Mouse (Mus musculus) gonadal fat pad, adult 2 months (tissue): ENCODE measurements around the gene AC161166.1. TPM values are rescaled to one million over a fixed set of nuclear protein-coding genes. Genes with fewer than 3 reads are reported as not detected.

Source experiments
- DNase-seq: peaks from one replicate; pipeline ENCODE4 v3.0.0-alpha.2; 2012; ENCODE audit warnings: low read depth
- polyA plus RNA-seq: library from polyadenylated mRNA; depleted of rRNA; stranded (reverse); fragments of >200 nt; gene quantifications from 2 replicates; pipeline ENCODE4 v1.2.3, GENCODE M21; 2012; rRNA removed

AC161166.1 gene
- polyA plus RNA-seq, 1 experiment, result 0.35 TPM

DNA sequence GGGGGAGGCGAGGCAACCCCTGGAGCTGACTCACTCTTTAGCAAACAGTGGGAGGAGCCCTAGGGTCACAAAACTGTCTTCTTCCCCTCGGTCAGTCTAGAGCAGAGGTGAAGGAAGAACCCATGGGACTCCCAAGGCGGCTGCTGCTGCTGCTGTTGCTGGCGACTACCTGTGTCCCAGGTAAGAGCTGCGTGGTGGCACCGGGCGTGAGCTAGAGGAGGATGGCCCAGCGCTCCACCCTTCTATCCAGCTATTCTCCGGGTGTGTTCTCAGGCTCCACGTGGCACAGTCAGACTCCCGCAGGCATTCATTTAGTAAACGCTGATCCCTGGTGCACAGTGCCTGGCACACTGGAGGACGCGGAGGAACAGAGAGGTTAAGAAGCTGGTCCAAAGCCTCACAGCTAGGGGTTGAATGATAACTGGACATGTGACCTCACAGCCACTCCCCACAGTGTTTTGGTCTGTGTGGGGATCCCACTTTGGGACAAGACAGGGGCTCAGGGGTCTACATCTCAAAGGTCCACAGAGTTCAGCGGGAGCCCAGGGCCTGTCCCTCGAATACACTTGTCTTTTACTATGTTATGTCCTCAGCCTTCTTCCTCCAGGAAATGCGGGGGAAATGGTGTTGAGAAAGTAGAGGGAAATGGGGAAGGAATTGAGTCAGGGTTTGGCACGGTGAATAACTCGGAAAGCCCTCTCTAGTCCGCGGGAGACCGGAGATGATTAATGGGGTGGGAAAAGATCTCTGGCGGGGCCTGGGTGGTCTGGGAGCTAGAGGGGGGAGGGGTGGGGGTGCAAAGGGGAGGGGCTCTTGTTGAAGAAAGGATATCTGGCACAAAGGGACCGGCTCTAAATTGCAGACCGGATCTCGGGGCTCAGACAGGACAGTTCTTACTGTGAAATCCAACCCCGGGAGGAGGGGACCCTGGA, 49.6 kb downstream of the AC161166.1 start, which contains the start of gene Plaur:
Plaur (plus strand) TSS at position 97 of the 932 bp plus-strand sequence.
- no peak for DNase-seq

DNA sequence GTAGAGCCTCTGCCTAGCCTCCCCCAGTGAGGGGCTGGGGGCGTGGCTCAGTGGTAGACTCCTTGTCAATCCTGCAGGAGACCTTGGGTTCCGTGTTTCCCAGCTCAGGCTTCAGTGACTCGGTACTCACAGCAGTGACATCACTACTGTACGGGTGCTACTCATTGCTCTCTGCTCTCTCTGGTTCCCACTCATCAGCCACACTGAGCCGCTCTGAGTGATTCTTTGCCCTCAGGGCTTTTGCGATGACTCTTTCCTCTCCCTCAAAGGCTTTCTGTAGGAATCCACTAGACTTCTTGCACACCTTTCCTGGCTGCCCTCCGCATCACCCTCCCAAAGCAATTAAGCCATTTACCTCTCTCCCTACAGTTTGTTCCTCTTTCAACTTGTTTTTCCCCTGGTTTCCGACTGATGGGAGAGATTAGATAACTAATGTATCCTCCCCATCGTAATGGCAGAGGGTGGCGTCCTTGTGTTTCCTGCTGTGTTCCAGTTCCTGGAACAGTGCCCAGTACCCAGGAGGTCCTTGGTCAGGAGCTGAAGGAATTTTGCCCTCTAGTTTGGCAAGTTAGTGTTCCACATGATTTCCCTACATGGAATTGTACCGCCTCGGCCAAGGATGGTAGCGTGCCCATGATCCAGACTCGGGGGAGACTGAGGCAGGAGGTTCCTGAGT, 50.7 kb downstream of the AC161166.1 start:
- no peak for DNase-seq

Other genes with a start within 250 kb of the AC161166.1 start
- gene Zfp93, start 242.0 kb downstream of the AC161166.1 start, polyA plus RNA-seq, result 2.4 and 3.2 TPM in 2 replicates
- gene Zfp61, start 211.2 kb downstream of the AC161166.1 start, polyA plus RNA-seq, result 9.0 and 9.8 TPM in 2 replicates
- 7.2 and 7.4 TPM in 2 replicates for gene Zfp94, start 195.8 kb downstream of the AC161166.1 start, polyA plus RNA-seq
- gene Tescl, start 178.5 kb downstream of the AC161166.1 start, polyA plus RNA-seq, result 1.5 and 8.3 TPM in 2 replicates
- gene Lypd5, start 163.3 kb downstream of the AC161166.1 start, polyA plus RNA-seq, result 0.04 TPM in 1 of 2 replicates, not detected in the other
- gene Kcnn4, start 142.2 kb downstream of the AC161166.1 start, polyA plus RNA-seq, result 7.3 and 10.2 TPM in 2 replicates
- gene Smg9, start 112.8 kb downstream of the AC161166.1 start, polyA plus RNA-seq, result 51.5 and 58.6 TPM in 2 replicates
- 7.9 and 10.0 TPM in 2 replicates for gene Irgc1, start 60.2 kb downstream of the AC161166.1 start, polyA plus RNA-seq
- gene Plaur, start 50.0 kb downstream of the AC161166.1 start, polyA plus RNA-seq, result 7.1 and 11.3 TPM in 2 replicates
- 3.0 and 5.7 TPM in 2 replicates for gene Cadm4, start 30.4 kb downstream of the AC161166.1 start, polyA plus RNA-seq
- 5.2 and 6.6 TPM in 2 replicates for gene Zfp428, start 5.4 kb downstream of the AC161166.1 start, polyA plus RNA-seq
- gene Irgq, start 18.2 kb upstream of the AC161166.1 start, polyA plus RNA-seq, result 16.0 TPM in 2 replicates
- gene Pinlyp, start 33.7 kb upstream of the AC161166.1 start, polyA plus RNA-seq, result 0.32 and 0.41 TPM in 2 replicates
- gene Xrcc1, start 33.8 kb upstream of the AC161166.1 start, polyA plus RNA-seq, result 39.2 and 43.6 TPM in 2 replicates
- gene Ethe1, start 75.1 kb upstream of the AC161166.1 start, polyA plus RNA-seq, result 13.5 and 17.7 TPM in 2 replicates
- gene Zfp575, start 75.2 kb upstream of the AC161166.1 start, polyA plus RNA-seq, result 0.04 and 0.06 TPM in 2 replicates
- 2.4 and 3.4 TPM in 2 replicates for gene Phldb3, start 98.3 kb upstream of the AC161166.1 start, polyA plus RNA-seq
- 1.5 and 1.9 TPM in 2 replicates for gene Lypd3, start 124.1 kb upstream of the AC161166.1 start, polyA plus RNA-seq
- gene Tex101, start 164.2 kb upstream of the AC161166.1 start, polyA plus RNA-seq, result 0.58 TPM in 1 of 2 replicates, not detected in the other
- gene BC049730, start 196.8 kb upstream of the AC161166.1 start, polyA plus RNA-seq, result 0.18 TPM in 1 of 2 replicates, not detected in the other
- 0.25 TPM in 1 of 2 replicates, not detected in the other for gene Gm4763, start 214.5 kb upstream of the AC161166.1 start, polyA plus RNA-seq
- gene Cd177, start 247.9 kb upstream of the AC161166.1 start, polyA plus RNA-seq, result 1.1 and 3.3 TPM in 2 replicates